Mouse (Mus musculus): ENCODE data around the gene Mettl8. TPM values are rescaled to one million over a fixed set of nuclear protein-coding genes. Genes with fewer than 3 reads are reported as not detected.

Gene Mettl8
- polyA plus RNA-seq, 1 experiment from 2014 or later, result 15.7 TPM

- ATAC-seq (replicated peaks; ENCODE audit: low FRiP score, low read depth) (no peak), DNase-seq (ENCODE audit: low spot score) (no peak)
- no peak overlapping the region for H3K4me2 ChIP-seq (ENCODE audit: low read length)
- no peak overlapping the region for H3K9ac ChIP-seq (ENCODE audit: low read depth, low read length)
- 47% methylated on average over 3 of the region's 3 CpGs for WGBS
- H3K36me3 ChIP-seq (ENCODE audit: insufficient read depth, low read length), result peaks cover 34% of the 10 kb centered on the region; the same call in 1 of the 2 replicates
- H3K4me3 ChIP-seq (replicated peaks; ENCODE audit: low read depth, low read length), result no peak overlapping the region
- TF ChIP-seq CTCF (IDR thresholded peaks at IDR 0.05; ENCODE audit: low read depth), result no peak
- H3K27me3 ChIP-seq (ENCODE audit: insufficient read depth, low read length), result no peaks in the 10 kb centered on the region
- H3K27ac ChIP-seq, result no peak overlapping the region
- no peaks in the 10 kb centered on the region for H3K9me3 ChIP-seq (replicated peaks; ENCODE audit: low read length)
- H3K4me1 ChIP-seq (replicated peaks; ENCODE audit: insufficient read depth, low read length), result no peaks in the 10 kb centered on the region
Measured at GRCm38 (mm10) chr2:71089766-71090165, 34.4 kb upstream of the Mettl8 start.

GRCm38 (mm10) chr2:71083454-71084193 is 28.2 kb upstream of the Mettl8 start:
- Histone ChIP-seq H3K4me1 (replicated peaks; ENCODE audit: insufficient read depth, low read length) (no peaks in the 10 kb centered on the region), H3K27me3 (ENCODE audit: insufficient read depth, low read length) (no peaks in the 10 kb centered on the region), H3K9ac (ENCODE audit: low read depth, low read length) (no peak overlapping the region), H3K27ac (no peak overlapping the region), H3K4me3 (replicated peaks; ENCODE audit: low read depth, low read length) (no peak overlapping the region), H3K36me3 (ENCODE audit: insufficient read depth, low read length) (0 out of 2 replicates have a peak, but pooled peaks cover 22% of the 10 kb centered on the region), H3K4me2 (ENCODE audit: low read length) (no peak overlapping the region), H3K9me3 (replicated peaks; ENCODE audit: low read length) (no peaks in the 10 kb centered on the region)
- no peak for DNase-seq (ENCODE audit: low spot score)
- WGBS, result 88% methylated on average over 6 of the region's 6 CpGs
- no peak for ATAC-seq (replicated peaks; ENCODE audit: low FRiP score, low read depth)
- TF ChIP-seq CTCF (IDR thresholded peaks at IDR 0.05; ENCODE audit: low read depth), result no peak

GRCm38 (mm10) chr2:71082416-71082815 is 27.0 kb upstream of the Mettl8 start:
- H3K4me1 ChIP-seq (replicated peaks; ENCODE audit: insufficient read depth, low read length), result no peaks in the 10 kb centered on the region
- DNase-seq (ENCODE audit: low spot score) (no peak), ATAC-seq (replicated peaks; ENCODE audit: low FRiP score, low read depth) (no peak)
- H3K27me3 ChIP-seq (ENCODE audit: insufficient read depth, low read length), result no peaks in the 10 kb centered on the region
- no peak overlapping the region for H3K27ac ChIP-seq
- TF ChIP-seq CTCF (IDR thresholded peaks at IDR 0.05; ENCODE audit: low read depth), result no peak
- 93% methylated on average over 7 of the region's 7 CpGs for WGBS
- no peaks in the 10 kb centered on the region for H3K9me3 ChIP-seq (replicated peaks; ENCODE audit: low read length)
- H3K36me3 ChIP-seq (ENCODE audit: insufficient read depth, low read length), result 0 out of 2 replicates have a peak, but pooled peaks cover 19% of the 10 kb centered on the region
- no peak overlapping the region for H3K4me3 ChIP-seq (replicated peaks; ENCODE audit: low read depth, low read length)
- no peak overlapping the region for H3K4me2 ChIP-seq (ENCODE audit: low read length)
- no peak overlapping the region for H3K9ac ChIP-seq (ENCODE audit: low read depth, low read length)

GRCm38 (mm10) chr2:71073828-71074227 is 18.4 kb upstream of the Mettl8 start:
- DNase-seq (ENCODE audit: low spot score) (no peak), ATAC-seq (replicated peaks; ENCODE audit: low FRiP score, low read depth) (no peak)
- no peak for TF ChIP-seq CTCF (IDR thresholded peaks at IDR 0.05; ENCODE audit: low read depth)
- Histone ChIP-seq H3K36me3 (ENCODE audit: insufficient read depth, low read length) (peaks cover 5% of the 10 kb centered on the region), H3K4me2 (ENCODE audit: low read length) (no peak overlapping the region), H3K9me3 (replicated peaks; ENCODE audit: low read length) (no peaks in the 10 kb centered on the region), H3K9ac (ENCODE audit: low read depth, low read length) (no peak overlapping the region), H3K27ac (no peak overlapping the region), H3K4me3 (replicated peaks; ENCODE audit: low read depth, low read length) (no peak overlapping the region), H3K27me3 (ENCODE audit: insufficient read depth, low read length) (no peaks in the 10 kb centered on the region), H3K4me1 (replicated peaks; ENCODE audit: insufficient read depth, low read length) (no peaks in the 10 kb centered on the region)
- 90% methylated on average over 3 of the region's 3 CpGs for WGBS

GRCm38 (mm10) chr2:71073330-71073729 is 17.9 kb upstream of the Mettl8 start:
- no peak overlapping the region for H3K9ac ChIP-seq (ENCODE audit: low read depth, low read length)
- WGBS, result 86% methylated on average over 3 of the region's 3 CpGs
- H3K9me3 ChIP-seq (replicated peaks; ENCODE audit: low read length), result no peaks in the 10 kb centered on the region
- no peak for TF ChIP-seq CTCF (IDR thresholded peaks at IDR 0.05; ENCODE audit: low read depth)
- no peak for ATAC-seq (replicated peaks; ENCODE audit: low FRiP score, low read depth)
- H3K4me2 ChIP-seq (ENCODE audit: low read length), result no peak overlapping the region
- no peak overlapping the region for H3K4me3 ChIP-seq (replicated peaks; ENCODE audit: low read depth, low read length)
- no peak overlapping the region for H3K27ac ChIP-seq
- H3K4me1 ChIP-seq (replicated peaks; ENCODE audit: insufficient read depth, low read length), result no peaks in the 10 kb centered on the region
- peaks cover 5% of the 10 kb centered on the region for H3K36me3 ChIP-seq (ENCODE audit: insufficient read depth, low read length)
- H3K27me3 ChIP-seq (ENCODE audit: insufficient read depth, low read length), result no peaks in the 10 kb centered on the region
- DNase-seq (ENCODE audit: low spot score), result no peak

- no peak for ATAC-seq (replicated peaks; ENCODE audit: low FRiP score, low read depth)
Measured at GRCm38 (mm10) chr2:71071601-71072000, 16.2 kb upstream of the Mettl8 start.

More at GRCm38 (mm10) chr2:71071601-71072000, 16.2 kb upstream of the Mettl8 start:
- H3K4me1 ChIP-seq (replicated peaks; ENCODE audit: insufficient read depth, low read length), result no peaks in the 10 kb centered on the region
- H3K36me3 ChIP-seq (ENCODE audit: insufficient read depth, low read length), result peaks cover 5% of the 10 kb centered on the region
- no peak for TF ChIP-seq CTCF (IDR thresholded peaks at IDR 0.05; ENCODE audit: low read depth)
- no peak for DNase-seq (ENCODE audit: low spot score)
- no peak overlapping the region for H3K4me3 ChIP-seq (replicated peaks; ENCODE audit: low read depth, low read length)
- H3K9ac ChIP-seq (ENCODE audit: low read depth, low read length), result no peak overlapping the region
- H3K9me3 ChIP-seq (replicated peaks; ENCODE audit: low read length), result no peaks in the 10 kb centered on the region
- 95% methylated on average over 4 of the region's 4 CpGs for WGBS
- H3K27ac ChIP-seq, result no peak overlapping the region
- no peaks in the 10 kb centered on the region for H3K27me3 ChIP-seq (ENCODE audit: insufficient read depth, low read length)
- H3K4me2 ChIP-seq (ENCODE audit: low read length), result no peak overlapping the region

Measured in kidney, postnatal 0 days (tissue).